Mouse (Mus musculus): Measurements from ENCODE around the gene Fam199x. TPM values are rescaled to one million over a fixed set of nuclear protein-coding genes. Genes with fewer than 3 reads are reported as not detected.

Fam199x gene
- polyA plus RNA-seq, 1 experiment from 2014 or later = 6.5 TPM

GRCm38 (mm10) chrX:137038502-137038901, 10.9 kb upstream of the Fam199x start:
- Histone ChIP-seq H3K4me1 (ENCODE audit: control insufficient read depth, insufficient read depth, low read length) (no peaks in the 10 kb centered on the region), H3K9ac (ENCODE audit: low read length) (peak overlapping the region; percentile 76), H3K9me3 (replicated peaks; ENCODE audit: control insufficient read depth, low read length) (no peaks in the 10 kb centered on the region), H3K4me3 (replicated peaks; ENCODE audit: low read length) (peak overlapping the region; percentile 58), H3K36me3 (ENCODE audit: control insufficient read depth, insufficient read depth, low read length) (no peaks in the 10 kb centered on the region), H3K27me3 (ENCODE audit: control insufficient read depth, insufficient read depth, low read length) (no peaks in the 10 kb centered on the region; the same call in 1 of the 2 replicates), H3K4me2 (ENCODE audit: low read depth, low read length) (peak overlapping the region; percentile 45), H3K27ac (ENCODE audit: low read length) (peak overlapping the region; percentile 85; the same call in 1 of the 2 replicates)
- ATAC-seq (ENCODE audit: insufficient read depth, low FRiP score) = 0 out of 2 replicates have a peak, but pooled peaks have one; percentile 6
- 37% methylated on average over 7 of the region's 7 CpGs for WGBS

GRCm38 (mm10) chrX:137049060-137049424, 352 bp upstream of the Fam199x start:
- no peaks in the 10 kb centered on the region; the same call in 1 of the 2 replicates for H3K27me3 ChIP-seq (ENCODE audit: control insufficient read depth, insufficient read depth, low read length)
- 0 out of 2 replicates have a peak, but pooled peaks have one; percentile 7 for ATAC-seq (ENCODE audit: insufficient read depth, low FRiP score)
- H3K9me3 ChIP-seq (replicated peaks; ENCODE audit: control insufficient read depth, low read length) = no peaks in the 10 kb centered on the region
- 0 out of 2 replicates have a peak, but pooled peaks cover 3% of the 10 kb centered on the region for H3K4me1 ChIP-seq (ENCODE audit: control insufficient read depth, insufficient read depth, low read length)
- no peak overlapping the region for H3K27ac ChIP-seq (ENCODE audit: low read length)
- H3K9ac ChIP-seq (ENCODE audit: low read length) = peak overlapping the region; percentile 72
- peak overlapping the region; percentile 67 for H3K4me3 ChIP-seq (replicated peaks; ENCODE audit: low read length)
- no peaks in the 10 kb centered on the region for H3K36me3 ChIP-seq (ENCODE audit: control insufficient read depth, insufficient read depth, low read length)
- peak overlapping the region; percentile 64 for H3K4me2 ChIP-seq (ENCODE audit: low read depth, low read length)
- 19% methylated on average over 9 of the region's 11 CpGs for WGBS

- no peaks in the 10 kb centered on the region for H3K27me3 ChIP-seq (ENCODE audit: control insufficient read depth, insufficient read depth, low read length)
- WGBS = 83% methylated on average over 9 of the region's 9 CpGs
Measured at GRCm38 (mm10) chrX:137063202-137063601, 13.8 kb downstream of the Fam199x start.

GRCm38 (mm10) chrX:137104531-137104930, 55.1 kb downstream of the Fam199x start:
- Histone ChIP-seq H3K4me2 (ENCODE audit: low read depth, low read length) (no peak overlapping the region), H3K27me3 (ENCODE audit: control insufficient read depth, insufficient read depth, low read length) (peaks cover 25% of the 10 kb centered on the region), H3K9ac (ENCODE audit: low read length) (no peak overlapping the region), H3K9me3 (replicated peaks; ENCODE audit: control insufficient read depth, low read length) (no peaks in the 10 kb centered on the region), H3K27ac (ENCODE audit: low read length) (no peak overlapping the region), H3K36me3 (ENCODE audit: control insufficient read depth, insufficient read depth, low read length) (no peaks in the 10 kb centered on the region), H3K4me3 (replicated peaks; ENCODE audit: low read length) (no peak overlapping the region), H3K4me1 (ENCODE audit: control insufficient read depth, insufficient read depth, low read length) (no peaks in the 10 kb centered on the region)
- no peak for ATAC-seq (ENCODE audit: insufficient read depth, low FRiP score)
- WGBS = 20% methylated on average over 25 of the region's 25 CpGs

More at GRCm38 (mm10) chrX:137063202-137063601, 13.8 kb downstream of the Fam199x start:
- Histone ChIP-seq H3K9ac (ENCODE audit: low read length) (no peak overlapping the region), H3K27ac (ENCODE audit: low read length) (no peak overlapping the region), H3K9me3 (replicated peaks; ENCODE audit: control insufficient read depth, low read length) (no peaks in the 10 kb centered on the region), H3K4me1 (ENCODE audit: control insufficient read depth, insufficient read depth, low read length) (no peaks in the 10 kb centered on the region), H3K36me3 (ENCODE audit: control insufficient read depth, insufficient read depth, low read length) (no peaks in the 10 kb centered on the region), H3K4me3 (replicated peaks; ENCODE audit: low read length) (no peak overlapping the region), H3K4me2 (ENCODE audit: low read depth, low read length) (no peak overlapping the region)
- no peak for ATAC-seq (ENCODE audit: insufficient read depth, low FRiP score)

- H3K4me2 ChIP-seq (ENCODE audit: low read depth, low read length) = no peak overlapping the region
- H3K9me3 ChIP-seq (replicated peaks; ENCODE audit: control insufficient read depth, low read length) = no peaks in the 10 kb centered on the region
- no peaks in the 10 kb centered on the region for H3K36me3 ChIP-seq (ENCODE audit: control insufficient read depth, insufficient read depth, low read length)
- H3K27ac ChIP-seq (ENCODE audit: low read length) = no peak overlapping the region
- no peak overlapping the region for H3K9ac ChIP-seq (ENCODE audit: low read length)
- no peak overlapping the region for H3K4me3 ChIP-seq (replicated peaks; ENCODE audit: low read length)
- 17% methylated on average over 12 of the region's 13 CpGs for WGBS
- H3K27me3 ChIP-seq (ENCODE audit: control insufficient read depth, insufficient read depth, low read length) = peaks cover 23% of the 10 kb centered on the region
- no peaks in the 10 kb centered on the region for H3K4me1 ChIP-seq (ENCODE audit: control insufficient read depth, insufficient read depth, low read length)
- ATAC-seq (ENCODE audit: insufficient read depth, low FRiP score) = no peak
Measured at GRCm38 (mm10) chrX:137106498-137106897, 57.1 kb downstream of the Fam199x start.

- peak overlapping the region; percentile 29; the same call in 1 of the 2 replicates for H3K4me2 ChIP-seq (ENCODE audit: low read depth, low read length)
- peak overlapping the region; percentile 13 for H3K4me3 ChIP-seq (replicated peaks; ENCODE audit: low read length)
- WGBS = 16% methylated on average over 39 of the region's 40 CpGs
- ATAC-seq (ENCODE audit: insufficient read depth, low FRiP score) = peak; percentile 44; the same call in 1 of the 2 replicates
- no peaks in the 10 kb centered on the region for H3K36me3 ChIP-seq (ENCODE audit: control insufficient read depth, insufficient read depth, low read length)
- H3K27me3 ChIP-seq (ENCODE audit: control insufficient read depth, insufficient read depth, low read length) = peaks cover 56% of the 10 kb centered on the region
- H3K9ac ChIP-seq (ENCODE audit: low read length) = no peak overlapping the region
- H3K27ac ChIP-seq (ENCODE audit: low read length) = no peak overlapping the region
- H3K4me1 ChIP-seq (ENCODE audit: control insufficient read depth, insufficient read depth, low read length) = peaks cover 5% of the 10 kb centered on the region; the same call in 1 of the 2 replicates
- no peaks in the 10 kb centered on the region for H3K9me3 ChIP-seq (replicated peaks; ENCODE audit: control insufficient read depth, low read length)
Measured at GRCm38 (mm10) chrX:137118097-137118746, 68.8 kb downstream of the Fam199x start.

GRCm38 (mm10) chrX:137119675-137120423, 70.5 kb downstream of the Fam199x start:
- peak overlapping the region; percentile 38 for H3K4me2 ChIP-seq (ENCODE audit: low read depth, low read length)
- no peak overlapping the region for H3K9ac ChIP-seq (ENCODE audit: low read length)
- no peaks in the 10 kb centered on the region for H3K36me3 ChIP-seq (ENCODE audit: control insufficient read depth, insufficient read depth, low read length)
- no peak for ATAC-seq (ENCODE audit: insufficient read depth, low FRiP score)
- WGBS = 15% methylated on average over 51 of the region's 52 CpGs
- peaks cover 5% of the 10 kb centered on the region; the same call in 1 of the 2 replicates for H3K4me1 ChIP-seq (ENCODE audit: control insufficient read depth, insufficient read depth, low read length)
- H3K27me3 ChIP-seq (ENCODE audit: control insufficient read depth, insufficient read depth, low read length) = peaks cover 49% of the 10 kb centered on the region
- no peaks in the 10 kb centered on the region for H3K9me3 ChIP-seq (replicated peaks; ENCODE audit: control insufficient read depth, low read length)
- no peak overlapping the region for H3K27ac ChIP-seq (ENCODE audit: low read length)
- peak overlapping the region; percentile 27 for H3K4me3 ChIP-seq (replicated peaks; ENCODE audit: low read length)

GRCm38 (mm10) chrX:137121718-137122117, 72.3 kb downstream of the Fam199x start, which contains the start of gene Esx1:
TSS of gene Esx1 (minus strand) at chrX:137122083.
- H3K27me3 ChIP-seq (ENCODE audit: control insufficient read depth, insufficient read depth, low read length) = peaks cover 51% of the 10 kb centered on the region
- no peak within 1 kb of the TSS for H3K9ac ChIP-seq (ENCODE audit: low read length)
- H3K9me3 ChIP-seq (replicated peaks; ENCODE audit: control insufficient read depth, low read length) = no peaks in the 10 kb centered on the region
- H3K27ac ChIP-seq (ENCODE audit: low read length) = no peak within 1 kb of the TSS
- no peak within 1 kb of the TSS for H3K4me2 ChIP-seq (ENCODE audit: low read depth, low read length)
- no peaks in the 10 kb centered on the region for H3K36me3 ChIP-seq (ENCODE audit: control insufficient read depth, insufficient read depth, low read length)
- H3K4me3 ChIP-seq (replicated peaks; ENCODE audit: low read length) = no peak within 1 kb of the TSS
- H3K4me1 ChIP-seq (ENCODE audit: control insufficient read depth, insufficient read depth, low read length) = peaks cover 5% of the 10 kb centered on the region; the same call in 1 of the 2 replicates
- 20% methylated on average over 21 of the region's 21 CpGs for WGBS
- no peak for ATAC-seq (ENCODE audit: insufficient read depth, low FRiP score)

- Histone ChIP-seq H3K36me3 (ENCODE audit: control insufficient read depth, insufficient read depth, low read length) (no peaks in the 10 kb centered on the region), H3K4me1 (ENCODE audit: control insufficient read depth, insufficient read depth, low read length) (no peaks in the 10 kb centered on the region), H3K9me3 (replicated peaks; ENCODE audit: control insufficient read depth, low read length) (no peaks in the 10 kb centered on the region), H3K9ac (ENCODE audit: low read length) (no peak overlapping the region), H3K4me3 (replicated peaks; ENCODE audit: low read length) (no peak overlapping the region), H3K27ac (ENCODE audit: low read length) (no peak overlapping the region), H3K4me2 (ENCODE audit: low read depth, low read length) (no peak overlapping the region), H3K27me3 (ENCODE audit: control insufficient read depth, insufficient read depth, low read length) (peaks cover 10% of the 10 kb centered on the region)
- 9% methylated on average over 17 of the region's 17 CpGs for WGBS
- no peak for ATAC-seq (ENCODE audit: insufficient read depth, low FRiP score)
Measured at GRCm38 (mm10) chrX:137127542-137127941, 78.1 kb downstream of the Fam199x start.

All from stomach, embryonic 16.5 days (tissue).